Mouse (Mus musculus) myocyte (in vitro differentiated cells): Measurements from ENCODE around the gene Hhip.

Experiments
- CEBPB ChIP-seq: IDR thresholded peaks from 2 replicates; pipeline ENCODE4 v1.6.1; 2011; ENCODE audit warnings: mild to moderate bottlenecking, moderate library complexity; ENCODE audit not compliant: poor library complexity, insufficient read depth, severe bottlenecking
- E2F4 ChIP-seq: IDR thresholded peaks from one replicate; pipeline ENCODE4 v1.6.1; 2011; ENCODE audit warnings: mild to moderate bottlenecking, control low read depth, moderate library complexity; ENCODE audit not compliant: insufficient read depth
- MAX ChIP-seq: IDR thresholded peaks from one replicate; pipeline ENCODE4 v1.6.1; 2011; ENCODE audit warnings: low read depth, mild to moderate bottlenecking, control low read depth
- MYOD1 ChIP-seq, 3 experiments: IDR thresholded peaks; one replicate each; pipeline ENCODE4 v1.6.1; 2011; ENCODE audit warnings: control low read depth in 2 of 3, low read depth in 2 of 3, mild to moderate bottlenecking in 2 of 3, moderate library complexity in 1 of 3; ENCODE audit not compliant: insufficient read length in 2 of 3, control insufficient read depth in 1 of 3
- MYOG ChIP-seq, 3 experiments: IDR thresholded peaks; one replicate each; pipeline ENCODE4 v1.6.1; 2011; ENCODE audit warnings: control low read depth in 2 of 3, low read depth in 2 of 3, mild to moderate bottlenecking in 2 of 3; ENCODE audit not compliant: insufficient read length in 2 of 3, control insufficient read depth in 1 of 3, insufficient read depth in 1 of 3
- POLR2A ChIP-seq: IDR thresholded peaks from one replicate; pipeline ENCODE4 v1.6.1; 2011; ENCODE audit warnings: low read depth, mild to moderate bottlenecking, control low read depth, moderate library complexity; ENCODE audit not compliant: insufficient read length
- POLR2AphosphoS2 ChIP-seq: IDR thresholded peaks from one replicate; pipeline ENCODE4 v1.6.1; 2011; ENCODE audit warnings: low read depth, control low read depth; ENCODE audit not compliant: insufficient read length
- REST ChIP-seq: IDR thresholded peaks from one replicate; pipeline ENCODE4 v1.6.1; 2011; ENCODE audit warnings: mild to moderate bottlenecking, control low read depth, moderate library complexity; ENCODE audit not compliant: insufficient read depth, insufficient read length
- SRF ChIP-seq: IDR thresholded peaks from one replicate; pipeline ENCODE4 v1.6.1; 2011; ENCODE audit warnings: low read depth; ENCODE audit not compliant: control insufficient read depth, insufficient read length
- TCF12 ChIP-seq: IDR thresholded peaks from one replicate; pipeline ENCODE4 v1.6.1; 2011; ENCODE audit warnings: mild to moderate bottlenecking, control low read depth; ENCODE audit not compliant: poor library complexity, insufficient read depth, severe bottlenecking
- TCF3 ChIP-seq: IDR thresholded peaks from one replicate; pipeline ENCODE4 v1.6.1; 2011; ENCODE audit warnings: low read depth, control low read depth; ENCODE audit not compliant: insufficient read length
- USF1 ChIP-seq: IDR thresholded peaks from one replicate; pipeline ENCODE4 v1.6.1; 2011; ENCODE audit warnings: low read depth, mild to moderate bottlenecking, control low read depth, moderate library complexity

- TF ChIP-seq MYOG (IDR thresholded peaks at IDR 0.05; ENCODE audit: control insufficient read depth in 1 of 3, insufficient read depth in 1 of 3, insufficient read length in 2 of 3, low read depth in 2 of 3) = no peak
- TF ChIP-seq POLR2A = no peak
- no peak for TF ChIP-seq POLR2AphosphoS2
- no peak for TF ChIP-seq CEBPB
- no peak for TF ChIP-seq TCF3
- TF ChIP-seq E2F4 = no peak
- no peak for TF ChIP-seq MYOD1 (IDR thresholded peaks at IDR 0.05; ENCODE audit: control insufficient read depth in 1 of 3, insufficient read length in 2 of 3, low read depth in 2 of 3)
- no peak for TF ChIP-seq MAX
- no peak for TF ChIP-seq TCF12
- TF ChIP-seq USF1 = no peak
- TF ChIP-seq SRF = no peak
- TF ChIP-seq REST = no peak
Measured at GRCm38 (mm10) chr8:80004421-80004820, 53.4 kb downstream of the Hhip start.
